Mouse (Mus musculus) bone marrow, adult 2 months (tissue): ENCODE results near the gene Man2a1. TPM values are rescaled to one million over a fixed set of nuclear protein-coding genes. Genes with fewer than 3 reads are reported as not detected.
"Not testable (repeated sequence)": the region's sequence is repeated elsewhere in the genome, so short reads cannot be mapped to it uniquely, and the experiment has no call there.

Experiments used
- H3K27ac ChIP-seq: fragments of 200-500 bp; 2 replicates; pipeline ENCODE4 v1.5.1; 2012; ENCODE audit warnings: low read depth, mild to moderate bottlenecking, control low read depth, inconsistent platforms, low read length; ENCODE audit not compliant: control insufficient read depth, poor library complexity, insufficient read depth
- H3K4me1 ChIP-seq: fragments of 200-500 bp; 2 replicates; pipeline ENCODE4 v1.6.1; 2011; ENCODE audit warnings: low read length; ENCODE audit not compliant: control insufficient read depth, insufficient read depth
- H3K4me3 ChIP-seq: fragments of 200-500 bp; replicated peaks from 2 replicates; pipeline ENCODE3; 2011; ENCODE audit warnings: mild to moderate bottlenecking, low read depth, low read length, control low read depth; ENCODE audit not compliant: control insufficient read depth
- CTCF ChIP-seq: fragments of 200-500 bp; IDR thresholded peaks from 2 replicates; pipeline ENCODE4 v1.5.1; 2011; ENCODE audit warnings: low read length, control low read depth; ENCODE audit not compliant: control insufficient read depth, insufficient read depth
- POLR2A ChIP-seq: fragments of 200-500 bp; IDR thresholded peaks from 2 replicates; pipeline ENCODE4 v1.6.1; 2011; ENCODE audit warnings: low read depth, mild to moderate bottlenecking, control low read depth, low read length, borderline replicate concordance; ENCODE audit not compliant: control insufficient read depth
- WGBS: fragments of 180-500 bp; shearing (Covaris S2); methylation state at CpG from one replicate; pipeline ENCODE4 v1.1.7; 2018; 5-methylcytosine and 5-hydroxymethylcytosine counted together
- polyA plus RNA-seq: library from polyadenylated mRNA; stranded (reverse); fragments of >200 nt; gene quantifications from 2 replicates; pipeline ENCODE4 v1.2.4, GENCODE M21; 2011; ENCODE audit warnings: low replicate concordance; ENCODE audit not compliant: missing spikeins, insufficient read depth, insufficient read length

Gene Man2a1
- polyA plus RNA-seq, 1 experiment = 22.5 TPM

GRCm38 (mm10) chr17:64754142-64754863, 153.8 kb downstream of the Man2a1 start:
- peaks cover 2% of the 10 kb centered on the region for H3K4me1 ChIP-seq
- no peak for TF ChIP-seq CTCF
- no peak for TF ChIP-seq POLR2A
- WGBS = 2% methylated on average over 9 of the region's 9 CpGs
- peak overlapping the region; percentile 41 for H3K4me3 ChIP-seq
- H3K27ac ChIP-seq = peak overlapping the region; percentile 80

- peak overlapping the region; percentile 68 for H3K27ac ChIP-seq
Observed at GRCm38 (mm10) chr17:64755191-64755590, 154.7 kb downstream of the Man2a1 start.

GRCm38 (mm10) chr17:64762651-64763050, 162.1 kb downstream of the Man2a1 start:
- H3K27ac ChIP-seq, H3K4me3 ChIP-seq, H3K4me1 ChIP-seq: not testable (repeated sequence)
- WGBS = 83% methylated on average over 4 of the region's 4 CpGs

More at GRCm38 (mm10) chr17:64755191-64755590, 154.7 kb downstream of the Man2a1 start:
- 40% methylated on average over 5 of the region's 5 CpGs for WGBS
- TF ChIP-seq CTCF (no peak), POLR2A (no peak)
- Histone ChIP-seq H3K4me1 (peaks cover 2% of the 10 kb centered on the region), H3K4me3 (no peak overlapping the region)

GRCm38 (mm10) chr17:64763491-64763890, 163.0 kb downstream of the Man2a1 start:
- WGBS = 90% methylated on average over 4 of the region's 4 CpGs
- no peak overlapping the region for H3K4me3 ChIP-seq
- H3K4me1 ChIP-seq = no peaks in the 10 kb centered on the region; the same call in 1 of the 2 replicates
- H3K27ac ChIP-seq = no peak overlapping the region
- no peak for TF ChIP-seq CTCF
- no peak for TF ChIP-seq POLR2A

GRCm38 (mm10) chr17:64764175-64765122, 163.9 kb downstream of the Man2a1 start:
- no peak for TF ChIP-seq POLR2A
- TF ChIP-seq CTCF = no peak
- WGBS = 79% methylated on average over 11 of the region's 11 CpGs
- Histone ChIP-seq H3K4me1 (no peaks in the 10 kb centered on the region; the same call in 1 of the 2 replicates), H3K27ac (no peak overlapping the region), H3K4me3 (no peak overlapping the region)

GRCm38 (mm10) chr17:64765286-64765685, 164.8 kb downstream of the Man2a1 start:
- Histone ChIP-seq H3K4me1 (no peaks in the 10 kb centered on the region; the same call in 1 of the 2 replicates), H3K27ac (no peak overlapping the region), H3K4me3 (no peak overlapping the region)
- no peak for TF ChIP-seq POLR2A
- no peak for TF ChIP-seq CTCF
- WGBS = 77% methylated on average over 9 of the region's 9 CpGs

GRCm38 (mm10) chr17:64766507-64766906, 166.0 kb downstream of the Man2a1 start:
- H3K27ac ChIP-seq = no peak overlapping the region
- no peak overlapping the region for H3K4me3 ChIP-seq
- WGBS = 76% methylated on average over 6 of the region's 6 CpGs
- no peaks in the 10 kb centered on the region; the same call in 1 of the 2 replicates for H3K4me1 ChIP-seq
- TF ChIP-seq POLR2A (no peak), CTCF (no peak)

- Histone ChIP-seq H3K4me3 (no peak overlapping the region), H3K27ac (no peak overlapping the region), H3K4me1 (no peaks in the 10 kb centered on the region)
- TF ChIP-seq CTCF (no peak), POLR2A (no peak)
- WGBS = 70% methylated on average over 1 of the region's 1 CpGs
Observed at GRCm38 (mm10) chr17:64770277-64770676, 169.7 kb downstream of the Man2a1 start.
